Mouse (Mus musculus): Measurements from ENCODE around the gene Ppif. TPM values are rescaled to one million over a fixed set of nuclear protein-coding genes. Genes with fewer than 3 reads are reported as not detected.
A peak's percentile ranks its signal among the peaks of the same experiment; 100 is the strongest.

Ppif gene
- polyA plus RNA-seq, 1 experiment, result 42.2 TPM

GRCm38 (mm10) chr14:25710681-25711080 is 16.7 kb downstream of the Ppif start:
- TF ChIP-seq POLR2A (IDR thresholded peaks at IDR 0.05; ENCODE audit: insufficient read depth, low read length) (no peak), EP300 (IDR thresholded peaks at IDR 0.05; ENCODE audit: insufficient read depth, low read depth, low read length) (no peak), CTCF (IDR thresholded peaks at IDR 0.05; ENCODE audit: low read depth, low read length) (no peak)
- H3K9me3 ChIP-seq (replicated peaks; ENCODE audit: control insufficient read depth, insufficient read depth, low read length, poor library complexity, severe bottlenecking), result no peaks in the 10 kb centered on the region
- no peaks in the 10 kb centered on the region for H3K4me1 ChIP-seq (ENCODE audit: control insufficient read depth, insufficient read depth, low read length)
- H3K9ac ChIP-seq (ENCODE audit: low read depth, poor library complexity, severe bottlenecking), result no peak overlapping the region
- no peaks in the 10 kb centered on the region for H3K36me3 ChIP-seq (ENCODE audit: control insufficient read depth, insufficient read depth, low read length, poor library complexity, severe bottlenecking)
- no peak overlapping the region for H3K4me3 ChIP-seq (ENCODE audit: low read depth, low read length)
- H3K27ac ChIP-seq (ENCODE audit: insufficient read depth, low read length), result no peak overlapping the region
- H3K27me3 ChIP-seq (ENCODE audit: control insufficient read depth, insufficient read depth, low read length, poor library complexity, severe bottlenecking), result no peaks in the 10 kb centered on the region

DNA sequence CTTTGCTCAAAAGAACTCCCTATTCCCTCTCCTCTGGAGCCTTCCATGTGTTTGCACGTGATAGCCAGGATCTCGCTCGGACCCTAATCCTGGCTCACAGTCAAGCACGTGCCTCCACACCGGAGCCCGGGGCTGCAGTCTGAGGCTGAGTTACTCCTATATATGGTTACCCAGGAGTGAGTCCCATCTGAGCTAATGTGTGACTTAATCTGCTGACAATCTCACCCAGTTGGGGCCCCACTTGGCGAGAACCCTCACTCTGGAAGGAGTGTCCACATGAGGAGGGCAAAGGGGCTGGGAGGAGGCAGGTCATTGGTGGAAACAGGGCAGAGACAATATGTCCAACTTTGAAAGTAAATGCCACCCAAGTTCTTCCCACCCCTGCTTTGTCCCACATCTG is 17.2 kb downstream of the Ppif start:
- Histone ChIP-seq H3K27ac (ENCODE audit: insufficient read depth, low read length) (no peak overlapping the region), H3K4me1 (ENCODE audit: control insufficient read depth, insufficient read depth, low read length) (no peaks in the 10 kb centered on the region), H3K4me3 (ENCODE audit: low read depth, low read length) (no peak overlapping the region)

GRCm38 (mm10) chr14:25711602-25712001 is 17.6 kb downstream of the Ppif start:
- Histone ChIP-seq H3K4me1 (ENCODE audit: control insufficient read depth, insufficient read depth, low read length) (no peaks in the 10 kb centered on the region), H3K36me3 (ENCODE audit: control insufficient read depth, insufficient read depth, low read length, poor library complexity, severe bottlenecking) (no peaks in the 10 kb centered on the region), H3K27me3 (ENCODE audit: control insufficient read depth, insufficient read depth, low read length, poor library complexity, severe bottlenecking) (no peaks in the 10 kb centered on the region), H3K9me3 (replicated peaks; ENCODE audit: control insufficient read depth, insufficient read depth, low read length, poor library complexity, severe bottlenecking) (no peaks in the 10 kb centered on the region), H3K4me3 (ENCODE audit: low read depth, low read length) (no peak overlapping the region), H3K27ac (ENCODE audit: insufficient read depth, low read length) (no peak overlapping the region), H3K9ac (ENCODE audit: low read depth, poor library complexity, severe bottlenecking) (no peak overlapping the region)
- TF ChIP-seq CTCF (IDR thresholded peaks at IDR 0.05; ENCODE audit: low read depth, low read length) (no peak), POLR2A (IDR thresholded peaks at IDR 0.05; ENCODE audit: insufficient read depth, low read length) (no peak), EP300 (IDR thresholded peaks at IDR 0.05; ENCODE audit: insufficient read depth, low read depth, low read length) (no peak)

More for the DNA sequence above, 17.2 kb downstream of the Ppif start:
- no peaks in the 10 kb centered on the region for H3K27me3 ChIP-seq (ENCODE audit: control insufficient read depth, insufficient read depth, low read length, poor library complexity, severe bottlenecking)
- TF ChIP-seq CTCF (IDR thresholded peaks at IDR 0.05; ENCODE audit: low read depth, low read length) (no peak), EP300 (IDR thresholded peaks at IDR 0.05; ENCODE audit: insufficient read depth, low read depth, low read length) (no peak), POLR2A (IDR thresholded peaks at IDR 0.05; ENCODE audit: insufficient read depth, low read length) (no peak)
- H3K9me3 ChIP-seq (replicated peaks; ENCODE audit: control insufficient read depth, insufficient read depth, low read length, poor library complexity, severe bottlenecking), result no peaks in the 10 kb centered on the region
- H3K9ac ChIP-seq (ENCODE audit: low read depth, poor library complexity, severe bottlenecking), result no peak overlapping the region
- no peaks in the 10 kb centered on the region for H3K36me3 ChIP-seq (ENCODE audit: control insufficient read depth, insufficient read depth, low read length, poor library complexity, severe bottlenecking)

DNA sequence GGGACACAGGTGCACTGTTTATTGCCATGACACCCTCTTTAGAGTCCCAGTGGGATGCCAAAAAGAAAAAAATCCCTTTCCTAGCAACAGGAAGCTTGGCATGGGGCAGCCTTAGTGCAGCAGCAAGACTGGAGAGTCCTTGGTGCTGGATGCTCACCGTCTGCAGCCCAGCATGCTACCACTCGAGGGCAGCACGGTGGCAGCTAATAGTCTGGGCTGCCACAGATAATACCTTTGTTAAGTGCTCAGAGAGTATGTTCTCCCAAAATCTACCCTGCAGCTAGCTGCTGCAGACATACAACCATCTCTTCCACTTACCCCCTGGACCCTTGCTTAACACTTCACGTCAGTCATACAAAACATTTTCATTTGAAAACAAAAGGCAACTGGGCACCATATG is 19.5 kb downstream of the Ppif start:
- Histone ChIP-seq H3K4me3 (ENCODE audit: low read depth, low read length) (no peak overlapping the region), H3K9me3 (replicated peaks; ENCODE audit: control insufficient read depth, insufficient read depth, low read length, poor library complexity, severe bottlenecking) (no peaks in the 10 kb centered on the region), H3K27ac (ENCODE audit: insufficient read depth, low read length) (no peak overlapping the region), H3K4me1 (ENCODE audit: control insufficient read depth, insufficient read depth, low read length) (no peaks in the 10 kb centered on the region), H3K9ac (ENCODE audit: low read depth, poor library complexity, severe bottlenecking) (no peak overlapping the region), H3K36me3 (ENCODE audit: control insufficient read depth, insufficient read depth, low read length, poor library complexity, severe bottlenecking) (no peaks in the 10 kb centered on the region), H3K27me3 (ENCODE audit: control insufficient read depth, insufficient read depth, low read length, poor library complexity, severe bottlenecking) (no peaks in the 10 kb centered on the region)
- TF ChIP-seq POLR2A (IDR thresholded peaks at IDR 0.05; ENCODE audit: insufficient read depth, low read length) (no peak), CTCF (IDR thresholded peaks at IDR 0.05; ENCODE audit: low read depth, low read length) (peak; percentile 56)

- Histone ChIP-seq H3K27me3 (ENCODE audit: control insufficient read depth, insufficient read depth, low read length, poor library complexity, severe bottlenecking) (no peaks in the 10 kb centered on the region), H3K36me3 (ENCODE audit: control insufficient read depth, insufficient read depth, low read length, poor library complexity, severe bottlenecking) (no peaks in the 10 kb centered on the region), H3K4me1 (ENCODE audit: control insufficient read depth, insufficient read depth, low read length) (peaks cover 3% of the 10 kb centered on the region), H3K9ac (ENCODE audit: low read depth, poor library complexity, severe bottlenecking) (no peak overlapping the region), H3K4me3 (ENCODE audit: low read depth, low read length) (no peak overlapping the region), H3K9me3 (replicated peaks; ENCODE audit: control insufficient read depth, insufficient read depth, low read length, poor library complexity, severe bottlenecking) (no peaks in the 10 kb centered on the region), H3K27ac (ENCODE audit: insufficient read depth, low read length) (no peak overlapping the region)
- TF ChIP-seq POLR2A (IDR thresholded peaks at IDR 0.05; ENCODE audit: insufficient read depth, low read length) (no peak), CTCF (IDR thresholded peaks at IDR 0.05; ENCODE audit: low read depth, low read length) (no peak), EP300 (IDR thresholded peaks at IDR 0.05; ENCODE audit: insufficient read depth, low read depth, low read length) (no peak)
Measured at GRCm38 (mm10) chr14:25716528-25716927, 22.6 kb downstream of the Ppif start.

DNA sequence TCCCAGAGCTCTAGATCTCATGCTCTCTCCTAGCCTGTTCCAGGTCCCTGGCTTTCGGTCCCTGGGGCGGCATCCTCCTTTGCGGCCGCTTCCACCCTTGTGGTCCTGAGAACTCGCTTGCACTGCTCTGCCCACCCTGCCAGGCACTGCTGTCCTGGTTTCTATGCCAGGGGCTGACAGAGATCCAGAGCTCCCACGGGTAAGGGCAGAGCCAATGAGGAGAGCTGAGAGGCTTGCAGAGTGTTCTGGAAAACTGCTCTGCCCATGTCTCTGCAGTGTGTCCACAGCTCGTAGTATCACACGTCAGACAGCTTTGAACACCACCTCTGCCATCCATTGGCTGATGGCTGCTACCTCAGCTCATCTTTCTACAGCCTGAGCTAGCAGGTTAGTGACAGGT is 23.8 kb downstream of the Ppif start:
- Histone ChIP-seq H3K9me3 (replicated peaks; ENCODE audit: control insufficient read depth, insufficient read depth, low read length, poor library complexity, severe bottlenecking) (no peaks in the 10 kb centered on the region), H3K9ac (ENCODE audit: low read depth, poor library complexity, severe bottlenecking) (no peak overlapping the region), H3K4me1 (ENCODE audit: control insufficient read depth, insufficient read depth, low read length) (peaks cover 3% of the 10 kb centered on the region), H3K27me3 (ENCODE audit: control insufficient read depth, insufficient read depth, low read length, poor library complexity, severe bottlenecking) (no peaks in the 10 kb centered on the region), H3K4me3 (ENCODE audit: low read depth, low read length) (no peak overlapping the region), H3K36me3 (ENCODE audit: control insufficient read depth, insufficient read depth, low read length, poor library complexity, severe bottlenecking) (no peaks in the 10 kb centered on the region), H3K27ac (ENCODE audit: insufficient read depth, low read length) (no peak overlapping the region)
- TF ChIP-seq POLR2A (IDR thresholded peaks at IDR 0.05; ENCODE audit: insufficient read depth, low read length), result no peak
- no peak for TF ChIP-seq CTCF (IDR thresholded peaks at IDR 0.05; ENCODE audit: low read depth, low read length)
- TF ChIP-seq EP300 (IDR thresholded peaks at IDR 0.05; ENCODE audit: insufficient read depth, low read depth, low read length), result no peak

Measured in ES-Bruce4 (cell line).